Mouse (Mus musculus) C2C12 (cell line): ENCODE data around the gene Bahcc1.

Source experiments
- CEBPB ChIP-seq: IDR thresholded peaks from one replicate; pipeline ENCODE4 v1.6.1; 2011; ENCODE audit warnings: low read depth, mild to moderate bottlenecking, control low read depth, moderate library complexity
- CTCF ChIP-seq: IDR thresholded peaks from one replicate; pipeline ENCODE4 v1.5.1; 2011; ENCODE audit not compliant: control insufficient read depth, insufficient read depth, insufficient read length
- MAX ChIP-seq: IDR thresholded peaks from one replicate; pipeline ENCODE4 v1.6.1; 2011; ENCODE audit warnings: mild to moderate bottlenecking, control low read depth
- USF1 ChIP-seq: IDR thresholded peaks from one replicate; pipeline ENCODE4 v1.6.1; 2011; ENCODE audit warnings: low read depth, mild to moderate bottlenecking, control low read depth, moderate library complexity

DNA sequence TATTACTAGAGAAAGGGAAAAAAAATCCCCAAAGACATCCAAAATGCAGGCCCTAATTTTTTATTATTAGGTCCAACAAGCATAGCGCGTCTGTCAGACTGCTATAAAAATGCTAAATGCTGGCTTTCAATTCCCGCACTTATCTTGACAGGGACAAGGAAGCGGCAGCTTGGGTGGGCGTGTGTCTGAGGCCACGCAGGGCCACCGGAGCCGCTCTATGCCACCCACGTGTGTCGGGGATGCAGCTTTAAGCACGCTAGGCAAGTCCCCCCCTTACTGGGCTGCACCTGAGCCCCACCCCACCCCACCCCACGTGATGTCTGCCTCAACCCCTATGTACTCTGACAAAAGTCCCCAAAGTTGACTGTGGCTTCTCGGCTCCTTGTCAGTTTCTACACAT lies 33.9 kb upstream of the Bahcc1 start:
- TF ChIP-seq CTCF (no peak), CEBPB (no peak), USF1 (no peak), MAX (no peak)
